Mouse (Mus musculus) brain, embryonic 18.5 days (tissue): ENCODE measurements around the gene Nol3.

ENCODE experiments used
- DNase-seq: peaks from one replicate; pipeline ENCODE4 v3.0.0-alpha.2; 2012; ENCODE audit warnings: low read depth, low spot score

The Nol3 gene

GRCm38 (mm10) chr8:105308428-105308827, 32.5 kb downstream of the Nol3 start:
- DNase-seq, result no peak

GRCm38 (mm10) chr8:105309142-105309847, 33.4 kb downstream of the Nol3 start:
- DNase-seq, result no peak

- DNase-seq, result no peak
These were observed 34.2 kb downstream of the Nol3 start for GRCm38 (mm10) chr8:105310118-105310517.

GRCm38 (mm10) chr8:105311718-105312117, 35.8 kb downstream of the Nol3 start:
- no peak for DNase-seq

- DNase-seq, result no peak
These were observed 37.0 kb downstream of the Nol3 start for GRCm38 (mm10) chr8:105312891-105313481.

- no peak for DNase-seq
These were observed 37.9 kb downstream of the Nol3 start for GRCm38 (mm10) chr8:105313622-105314402.

- DNase-seq, result no peak
These were observed 39.3 kb downstream of the Nol3 start for GRCm38 (mm10) chr8:105315073-105315769.

- no peak for DNase-seq
These were observed 42.0 kb downstream of the Nol3 start for GRCm38 (mm10) chr8:105317941-105318340.

GRCm38 (mm10) chr8:105318662-105319190, 42.8 kb downstream of the Nol3 start:
- DNase-seq, result no peak

GRCm38 (mm10) chr8:105323183-105323582, 47.2 kb downstream of the Nol3 start:
- DNase-seq, result no peak

- DNase-seq, result no peak
These were observed 49.7 kb downstream of the Nol3 start for GRCm38 (mm10) chr8:105325641-105326093.

- peak; percentile 86 for DNase-seq
These were observed 50.3 kb downstream of the Nol3 start, which contains the start of the genes Lrrc29 and Tmem208 for GRCm38 (mm10) chr8:105326141-105326672. Lrrc29 (minus strand) TSS chr8:105326278. Tmem208 (plus strand) TSS chr8:105326354.

GRCm38 (mm10) chr8:105326968-105327367, 51.0 kb downstream of the Nol3 start:
- no peak for DNase-seq

GRCm38 (mm10) chr8:105330325-105330724, 54.4 kb downstream of the Nol3 start:
- no peak for DNase-seq

GRCm38 (mm10) chr8:105331469-105331868, 55.5 kb downstream of the Nol3 start:
- DNase-seq, result no peak
